Mouse (Mus musculus) limb, embryonic 15.5 days (tissue): Measurements from ENCODE around the gene 1700021F05Rik. TPM values are rescaled to one million over a fixed set of nuclear protein-coding genes. Genes with fewer than 3 reads are reported as not detected.

ENCODE experiments used
- ATAC-seq: fragments of 200-750 bp; cut with Nextera tagmentation; 2 replicates; pipeline ENCODE4 v1.8.0; 2017; ENCODE audit warnings: low read depth, moderate TSS enrichment; ENCODE audit not compliant: insufficient number of reproducible peaks, low FRiP score, low TSS enrichment
- H3K27ac ChIP-seq: fragments of 300-500 bp; sonication (generic); 2 replicates; pipeline ENCODE4 v1.5.1; 2015; ENCODE audit warnings: moderate library complexity, mild to moderate bottlenecking, inconsistent platforms
- H3K27me3 ChIP-seq: fragments of 300-500 bp; sonication (generic); 2 replicates; pipeline ENCODE4 v1.6.1; 2015; ENCODE audit warnings: inconsistent platforms
- H3K36me3 ChIP-seq: fragments of 300-500 bp; sonication (generic); 2 replicates; pipeline ENCODE4 v1.6.1; 2015; ENCODE audit warnings: inconsistent platforms
- H3K4me1 ChIP-seq: fragments of 300-500 bp; sonication (generic); 2 replicates; pipeline ENCODE4 v1.6.1; 2015; ENCODE audit warnings: inconsistent platforms
- H3K4me2 ChIP-seq: fragments of 300-500 bp; sonication (generic); 2 replicates; pipeline ENCODE4 v1.6.1; 2015; ENCODE audit warnings: mild to moderate bottlenecking, inconsistent platforms
- H3K4me3 ChIP-seq: fragments of 300-500 bp; sonication (generic); 2 replicates; pipeline ENCODE4 v1.5.1; 2015; ENCODE audit warnings: mild to moderate bottlenecking, inconsistent platforms
- H3K9ac ChIP-seq: fragments of 300-500 bp; sonication (generic); 2 replicates; pipeline ENCODE4 v1.6.1; 2015; ENCODE audit warnings: inconsistent platforms
- H3K9me3 ChIP-seq: fragments of 300-500 bp; sonication (generic); 2 replicates; pipeline ENCODE4 v1.6.1; 2016; ENCODE audit warnings: inconsistent platforms
- WGBS: fragments of 180-500 bp; shearing (Covaris S2); methylation state at CpG from one replicate; pipeline ENCODE4 v1.1.7; 2015; 5-methylcytosine and 5-hydroxymethylcytosine counted together
- polyA plus RNA-seq: library from polyadenylated mRNA; unstranded; fragments of >200 nt; fragmentation: Nextera tagmentation; extraction: Ambion mirVana; gene quantifications from 2 replicates; pipeline ENCODE4 v1.2.1, GENCODE M21; 2015

The 1700021F05Rik gene
- polyA plus RNA-seq, 1 experiment from 2014 or later = 58.3 TPM

DNA sequence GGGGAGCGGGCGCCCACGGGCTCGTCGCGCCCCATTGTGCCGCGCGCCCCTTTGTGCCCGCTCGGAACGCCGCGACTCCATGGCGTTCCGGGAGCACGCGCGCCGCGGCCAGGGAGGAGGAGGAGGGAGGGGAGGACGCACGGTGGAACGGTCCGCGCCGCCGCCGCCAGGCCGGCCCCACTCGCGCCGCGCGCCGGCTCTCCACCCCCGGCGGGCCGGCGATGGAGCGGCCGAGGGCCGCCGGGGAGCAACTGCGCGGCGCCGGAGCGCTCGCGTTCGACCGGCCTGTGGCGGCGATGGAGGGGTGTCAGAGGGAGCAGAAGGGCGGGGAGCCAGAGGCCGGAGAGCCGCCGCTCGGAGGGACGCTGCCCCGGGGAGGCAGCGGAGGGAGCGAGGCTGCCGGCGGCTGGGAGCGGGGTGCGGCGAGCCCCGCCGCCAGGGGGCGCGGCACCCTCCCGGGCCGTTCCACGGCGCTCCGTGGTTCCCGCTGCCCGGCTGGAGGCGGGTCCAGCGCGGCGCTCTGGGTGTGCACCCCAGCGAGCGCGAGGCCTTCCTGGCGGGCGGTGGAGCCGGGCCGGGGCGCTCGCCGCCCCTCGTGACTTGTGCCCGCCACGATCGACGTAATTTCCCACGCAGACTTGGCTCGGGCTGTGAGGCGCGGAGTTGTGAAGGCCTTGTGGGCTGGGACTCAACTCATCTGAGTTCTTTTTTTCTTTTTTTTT lies 61.2 kb downstream of the 1700021F05Rik start:
- Histone ChIP-seq H3K4me3 (peak overlapping the region; percentile 88), H3K36me3 (no peaks in the 10 kb centered on the region), H3K9ac (peak overlapping the region; percentile 90), H3K4me2 (peak overlapping the region; percentile 87), H3K27ac (peak overlapping the region; percentile 98), H3K27me3 (no peaks in the 10 kb centered on the region), H3K4me1 (peaks cover 35% of the 10 kb centered on the region), H3K9me3 (no peaks in the 10 kb centered on the region)
- under 1% methylated on average over 89 of the region's 103 CpGs for WGBS
- ATAC-seq = peak; percentile 83

DNA sequence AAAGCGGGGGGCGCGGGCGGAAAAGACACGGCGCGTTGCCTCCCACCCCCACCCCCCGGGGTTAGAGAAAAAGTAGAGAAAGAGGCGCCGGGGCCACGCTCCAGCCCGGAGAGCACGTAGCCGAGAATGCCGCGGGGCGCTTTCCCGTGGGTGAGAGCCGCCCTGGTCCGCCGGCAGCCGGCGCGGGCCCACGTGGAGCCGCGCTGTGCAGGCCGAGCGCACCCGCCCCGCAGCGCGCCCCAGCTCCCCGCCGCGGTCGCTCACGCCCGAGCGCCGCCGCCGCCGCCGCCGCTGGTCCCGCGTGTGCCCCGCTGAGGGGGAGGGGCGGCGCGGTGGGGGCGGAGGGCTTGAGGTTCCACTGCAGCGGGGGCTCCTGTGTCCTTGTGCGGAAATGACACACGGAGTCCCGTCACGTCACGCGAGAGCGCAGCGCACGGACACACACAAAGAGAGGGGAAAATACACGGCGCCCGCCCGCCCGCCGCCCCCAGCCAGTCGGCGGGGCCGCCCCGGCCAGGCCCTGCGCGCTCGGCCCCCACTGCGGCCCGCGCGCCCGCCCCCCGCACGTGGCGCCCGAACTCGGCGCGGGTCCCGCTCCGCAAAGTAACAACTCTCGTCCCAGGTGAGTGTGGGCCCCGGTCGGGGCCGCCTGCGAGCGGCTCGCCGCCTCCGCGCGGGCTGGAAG lies 61.9 kb downstream of the 1700021F05Rik start, which contains the start of gene Bend3:
TSS of gene Bend3 (plus strand) at position 81 of the 685 bp plus-strand sequence.
- H3K27me3 ChIP-seq = no peaks in the 10 kb centered on the region
- no peaks in the 10 kb centered on the region for H3K9me3 ChIP-seq
- H3K27ac ChIP-seq = peak within 1 kb of the TSS; percentile 98
- no peaks in the 10 kb centered on the region for H3K36me3 ChIP-seq
- ATAC-seq = peak; percentile 64; the same call in 1 of the 2 replicates
- H3K4me3 ChIP-seq = peak within 1 kb of the TSS; percentile 88
- under 1% methylated on average over 86 of the region's 101 CpGs for WGBS
- peak within 1 kb of the TSS; percentile 87 for H3K4me2 ChIP-seq
- H3K4me1 ChIP-seq = peaks cover 35% of the 10 kb centered on the region
- peak within 1 kb of the TSS; percentile 90 for H3K9ac ChIP-seq

DNA sequence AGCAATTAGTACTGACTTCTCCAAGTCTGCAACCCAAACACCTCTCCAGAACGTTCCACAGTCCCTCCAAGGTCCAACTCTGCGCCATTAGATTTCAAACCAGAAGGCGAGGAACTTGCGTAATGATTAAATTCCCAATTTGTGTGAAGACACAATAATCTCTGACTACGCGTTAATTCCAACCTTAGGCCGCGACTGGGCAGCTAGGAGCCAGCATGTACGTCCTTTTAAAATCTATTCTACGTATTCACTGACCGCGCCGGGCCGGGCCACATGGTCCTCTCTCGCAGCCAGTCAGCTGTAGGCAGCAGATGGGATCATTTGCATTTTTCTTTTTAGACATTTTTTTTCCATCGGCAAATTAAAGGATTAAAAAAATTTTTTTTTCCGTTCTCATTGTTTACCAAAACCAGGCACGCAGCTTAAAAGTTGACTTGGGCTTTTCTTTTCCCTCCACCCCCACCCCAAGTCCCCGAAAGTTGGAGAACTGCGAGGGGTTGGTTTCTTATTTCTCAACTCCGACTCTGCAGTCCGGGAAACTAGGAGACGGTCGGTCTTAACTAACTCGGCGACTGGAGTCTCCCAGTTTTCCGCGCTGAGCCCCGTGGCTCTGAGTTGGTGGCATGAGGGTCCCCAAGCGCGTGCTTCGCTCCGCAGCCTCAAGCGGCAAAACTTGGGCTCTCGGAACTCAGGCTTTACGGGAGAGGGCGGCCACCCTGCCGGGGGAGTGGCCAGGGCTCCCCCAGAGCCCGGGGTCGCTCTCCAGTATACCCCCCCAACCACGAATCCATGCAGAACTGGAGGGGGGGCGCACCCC lies 62.7 kb downstream of the 1700021F05Rik start:
- Histone ChIP-seq H3K4me3 (peak overlapping the region; percentile 88), H3K27me3 (no peaks in the 10 kb centered on the region), H3K4me1 (peaks cover 29% of the 10 kb centered on the region), H3K27ac (peak overlapping the region; percentile 98), H3K9me3 (no peaks in the 10 kb centered on the region), H3K9ac (peak overlapping the region; percentile 90), H3K4me2 (peak overlapping the region; percentile 87), H3K36me3 (no peaks in the 10 kb centered on the region)
- under 1% methylated on average over 42 of the region's 42 CpGs for WGBS
- ATAC-seq = no peak; the same call in 1 of the 2 replicates

DNA sequence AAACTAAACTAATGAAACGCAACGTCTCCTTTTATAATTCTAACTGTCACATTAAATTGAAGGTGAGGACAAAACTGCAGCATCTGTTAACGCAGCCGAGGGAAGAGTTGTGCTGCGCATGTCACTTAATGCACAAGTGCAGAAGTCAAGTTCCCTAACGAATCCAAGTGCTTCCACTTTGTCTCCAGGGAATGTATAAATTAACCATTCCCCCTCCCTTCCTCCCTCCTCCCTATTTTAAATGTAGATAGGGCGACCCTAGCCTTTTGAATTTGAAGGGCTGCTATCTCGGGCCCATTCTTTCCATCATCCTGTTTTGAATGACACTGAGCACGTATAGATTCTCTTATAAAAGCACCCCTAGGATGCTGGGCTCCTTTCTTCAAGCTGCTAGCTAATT lies 63.3 kb downstream of the 1700021F05Rik start:
- Histone ChIP-seq H3K27ac (no peak overlapping the region), H3K9ac (peak overlapping the region; percentile 23; the same call in 1 of the 2 replicates), H3K9me3 (no peaks in the 10 kb centered on the region), H3K27me3 (no peaks in the 10 kb centered on the region), H3K36me3 (no peaks in the 10 kb centered on the region), H3K4me3 (peak overlapping the region; percentile 88), H3K4me1 (peaks cover 25% of the 10 kb centered on the region), H3K4me2 (peak overlapping the region; percentile 87)
- no peak for ATAC-seq
- WGBS = 17% methylated on average over 9 of the region's 9 CpGs

DNA sequence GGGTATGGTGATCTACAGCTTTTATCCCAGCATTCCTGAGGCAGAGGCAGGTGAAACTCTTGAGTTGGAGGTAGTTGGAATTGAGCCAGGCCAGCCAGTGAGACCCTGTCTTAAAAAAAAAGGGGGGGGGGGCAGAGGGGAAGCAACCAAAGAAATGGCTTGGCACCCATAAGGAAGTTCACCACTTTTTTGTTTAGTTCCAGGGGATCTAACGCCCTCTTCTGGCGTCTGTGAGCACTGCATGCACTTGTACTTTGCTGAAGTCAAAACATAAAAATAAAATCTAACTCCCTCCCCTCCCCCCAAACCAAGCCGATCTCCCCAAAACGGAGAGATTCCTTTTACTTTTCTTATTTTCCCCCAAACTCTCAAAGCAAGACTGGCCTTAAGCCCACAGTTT lies 65.4 kb downstream of the 1700021F05Rik start:
- Histone ChIP-seq H3K36me3 (no peaks in the 10 kb centered on the region), H3K9ac (no peak overlapping the region), H3K9me3 (no peaks in the 10 kb centered on the region), H3K4me1 (peaks cover 14% of the 10 kb centered on the region), H3K4me3 (no peak overlapping the region), H3K27ac (no peak overlapping the region), H3K27me3 (no peaks in the 10 kb centered on the region), H3K4me2 (no peak overlapping the region)
- 52% methylated on average over 4 of the region's 4 CpGs for WGBS
- no peak for ATAC-seq

Other genes with a start within 250 kb of the 1700021F05Rik start
- 3.1 and 3.8 TPM in 2 replicates for gene Bend3, start 62.2 kb downstream of the 1700021F05Rik start, polyA plus RNA-seq
- gene Gm9803, start 16.9 kb downstream of the 1700021F05Rik start, polyA plus RNA-seq = 5.7 and 13.2 TPM in 2 replicates
- 178 and 209 TPM in 2 replicates for gene Cd24a, start 37.3 kb upstream of the 1700021F05Rik start, polyA plus RNA-seq